Mouse (Mus musculus) mesoderm, embryonic 11.5 days (tissue): ENCODE measurements around the gene Cbfa2t3.
A peak's percentile ranks its signal among the peaks of the same experiment; 100 is the strongest.

Experiments
- DNase-seq: peaks from one replicate; pipeline ENCODE4 v3.0.0-alpha.2; 2012; ENCODE audit warnings: low read depth, low spot score

Gene Cbfa2t3

DNA sequence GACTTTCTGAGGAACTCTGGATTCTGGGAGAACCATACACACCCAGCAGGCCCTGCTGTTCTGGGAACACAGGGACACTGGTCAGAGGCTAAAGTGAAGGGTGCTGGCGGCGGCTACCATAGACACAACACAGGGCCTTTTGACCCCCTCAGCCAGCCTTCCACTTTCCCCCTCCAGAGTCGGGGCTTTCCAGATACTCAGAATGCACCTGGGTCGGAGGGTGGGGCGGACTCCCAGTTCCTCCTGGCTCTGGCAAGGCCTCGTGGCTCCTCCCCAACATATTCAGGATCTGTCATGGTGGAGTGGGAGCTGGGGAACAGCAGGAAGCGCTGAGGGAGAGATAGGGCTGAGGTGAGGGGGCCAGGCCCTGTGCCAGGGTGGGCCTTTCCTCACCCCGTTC, 6.8 kb downstream of the Cbfa2t3 start:
- DNase-seq: no peak

DNA sequence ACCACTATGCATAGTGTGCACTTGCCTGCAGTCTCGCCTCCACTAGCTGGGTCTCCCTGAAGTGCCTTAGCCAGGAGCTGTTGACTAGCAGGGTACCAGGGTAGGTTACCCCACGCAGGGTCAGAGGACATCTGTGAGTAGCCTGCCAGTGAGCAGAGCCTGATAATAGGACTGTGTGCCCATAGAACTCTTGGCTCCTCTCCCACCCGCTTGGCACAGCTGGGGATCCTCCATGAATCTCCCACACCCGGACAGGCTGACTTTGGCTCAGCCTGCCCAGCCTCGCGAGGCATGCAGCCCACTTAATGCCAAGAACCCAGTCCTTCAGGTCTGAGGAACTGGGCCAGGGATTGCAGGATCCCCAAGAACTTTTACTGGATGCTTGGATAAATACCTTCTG, 7.9 kb downstream of the Cbfa2t3 start:
- no peak for DNase-seq

DNA sequence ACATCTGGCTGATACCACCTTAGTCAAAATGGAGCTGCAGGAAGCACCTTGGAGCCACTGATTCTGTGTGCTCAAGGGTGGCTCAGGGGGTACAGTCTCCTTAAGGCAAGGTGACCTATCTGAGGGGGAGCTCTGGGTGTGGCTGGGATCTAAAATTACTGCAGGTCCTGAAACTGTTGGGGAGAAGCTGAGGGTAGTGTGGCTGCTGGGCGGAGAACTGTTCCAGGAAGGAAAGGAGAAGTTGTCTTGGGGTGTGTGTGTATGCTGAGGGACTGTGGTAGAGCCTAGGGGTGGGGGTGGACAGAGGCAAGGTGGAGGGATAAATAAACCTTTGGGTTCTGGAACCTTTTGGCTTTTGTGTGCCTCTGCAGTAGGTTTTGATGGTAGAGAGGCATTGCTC, 9.6 kb downstream of the Cbfa2t3 start:
- DNase-seq: no peak

DNA sequence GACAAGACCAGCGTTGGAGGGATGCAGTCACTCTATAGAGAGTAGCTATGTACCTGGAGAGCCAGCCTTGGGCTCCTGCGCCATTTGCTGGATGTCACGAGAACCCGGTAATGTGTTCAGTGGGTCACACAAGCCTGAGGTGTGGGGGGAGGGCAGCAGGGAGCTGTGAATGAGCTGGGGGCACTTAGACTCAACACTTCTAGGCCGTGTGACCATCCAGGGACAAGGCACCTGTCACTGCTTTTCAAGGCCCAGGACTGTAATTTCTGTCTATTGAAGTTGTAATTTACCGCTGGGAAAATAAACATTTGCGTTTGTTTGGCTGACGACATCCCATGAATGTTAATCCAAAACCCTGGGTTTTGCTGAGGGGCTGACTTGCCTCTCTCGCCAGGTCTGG, 12.0 kb downstream of the Cbfa2t3 start:
- DNase-seq: no peak

DNA sequence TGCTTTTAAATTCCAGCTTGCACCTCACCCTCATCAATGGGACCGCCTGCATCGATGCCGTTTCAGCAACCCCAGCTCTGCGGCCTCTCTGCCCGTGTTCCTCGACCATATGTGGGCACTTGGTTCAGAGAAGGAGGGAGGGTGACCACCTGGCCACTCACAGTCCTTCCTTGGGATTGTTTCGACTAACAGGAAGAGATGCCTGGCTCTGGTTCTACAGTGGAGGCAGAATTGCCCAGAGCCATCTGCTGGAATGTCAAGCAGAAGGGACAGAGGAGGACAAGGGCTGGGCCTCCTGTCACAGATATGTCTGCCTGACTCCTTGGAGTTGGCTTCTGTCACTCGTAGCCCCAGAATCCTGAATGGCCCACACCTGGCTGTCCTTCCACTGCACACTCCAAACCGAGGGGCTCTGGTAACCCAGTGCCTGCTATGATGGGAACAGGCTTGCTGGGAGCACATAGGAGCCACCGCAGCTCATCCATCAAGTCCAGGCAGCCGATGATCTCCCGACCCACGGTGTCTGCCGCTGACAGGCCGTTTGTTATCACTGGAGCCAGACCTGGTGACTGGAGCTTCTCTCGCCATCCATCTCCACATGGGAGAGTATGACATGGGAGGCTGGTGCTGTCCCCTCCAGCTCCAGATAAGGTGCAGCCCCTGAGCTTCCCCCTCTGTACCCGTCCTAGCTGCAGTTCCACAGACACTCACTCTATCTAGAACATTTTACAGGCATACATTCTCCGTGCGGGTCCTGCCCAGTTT, 13.6 kb downstream of the Cbfa2t3 start:
- no peak for DNase-seq

DNA sequence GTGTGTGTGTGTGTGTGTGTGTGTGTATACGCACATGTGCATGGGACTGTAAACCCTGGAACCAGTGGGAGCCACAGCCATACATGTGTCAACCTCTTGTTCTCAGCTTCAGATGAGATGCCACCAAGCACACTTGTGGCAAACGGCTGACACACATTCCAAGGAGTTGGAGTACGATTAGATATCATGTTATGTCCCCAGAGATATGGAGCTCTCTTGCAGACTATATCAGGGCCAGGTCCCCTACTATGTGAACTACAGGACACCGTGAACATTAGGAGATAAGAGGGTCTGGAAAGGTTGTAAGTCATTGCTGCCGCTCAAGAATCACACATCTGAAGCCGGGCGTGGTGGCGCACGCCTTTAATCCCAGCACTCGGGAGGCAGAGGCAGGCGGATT, 16.1 kb downstream of the Cbfa2t3 start:
- DNase-seq: no peak

DNA sequence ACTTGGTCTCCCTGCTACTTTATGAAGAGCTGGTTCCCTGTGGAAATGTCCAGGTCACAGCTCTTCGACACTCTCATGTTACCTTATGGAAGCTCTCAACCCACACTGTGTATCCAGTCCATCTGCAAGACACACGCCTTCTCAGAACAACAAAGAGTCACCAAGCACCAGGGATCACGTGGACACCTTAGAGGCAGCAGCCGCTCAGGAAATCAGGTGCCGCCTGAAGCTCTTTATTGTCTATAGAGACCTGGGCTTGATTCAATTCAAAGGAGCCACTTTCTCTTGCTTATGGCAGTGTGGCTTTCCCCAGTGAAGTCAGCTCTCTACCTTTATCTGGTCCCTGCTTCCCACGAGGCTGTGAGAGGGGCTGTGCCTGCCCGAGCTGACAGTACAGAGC, 18.7 kb downstream of the Cbfa2t3 start:
- no peak for DNase-seq

DNA sequence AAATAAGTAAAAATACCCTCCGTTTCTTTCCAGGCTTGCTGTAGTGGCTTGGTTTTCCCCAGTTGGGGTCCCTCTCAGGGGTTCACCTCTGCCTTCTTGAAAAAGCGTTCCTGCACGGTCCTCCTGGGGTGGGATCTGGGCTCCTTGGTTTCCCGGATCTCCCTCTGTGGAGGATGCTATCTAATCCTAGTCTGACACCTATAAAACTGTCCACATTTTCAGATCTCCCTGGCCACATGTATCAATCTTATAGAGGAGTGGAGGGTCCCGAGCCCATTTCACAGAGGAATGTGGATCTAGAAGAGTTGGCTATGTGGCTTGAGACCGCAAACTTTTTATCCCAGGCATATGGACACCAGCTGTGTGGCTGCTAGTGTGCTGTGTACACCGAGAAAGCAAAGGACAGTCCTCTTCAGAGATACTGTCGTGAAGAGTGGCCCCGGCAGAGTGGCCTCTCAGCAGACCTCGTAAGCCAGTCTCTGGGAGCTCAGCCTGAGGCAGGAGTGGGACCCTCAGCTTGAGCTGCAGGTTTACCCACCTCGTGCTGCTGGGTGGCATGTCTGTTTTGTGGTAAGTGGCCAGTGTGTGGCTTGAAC, 19.5 kb downstream of the Cbfa2t3 start:
- no peak for DNase-seq

DNA sequence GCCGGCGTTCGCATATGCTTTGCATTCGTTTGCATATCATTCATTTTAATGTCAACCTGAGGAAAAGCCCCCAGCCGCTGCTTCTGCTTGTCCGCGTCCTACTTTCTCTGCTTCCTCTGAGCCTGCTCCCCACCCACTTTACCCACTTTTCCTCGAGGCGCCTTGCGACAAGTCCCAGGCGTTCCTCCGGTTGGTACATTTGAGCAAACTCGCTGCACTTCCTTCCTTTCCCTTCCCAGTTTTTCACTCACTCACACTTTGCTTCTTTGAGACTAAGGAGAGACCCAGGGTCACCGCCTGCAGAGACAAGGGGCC, 20.1 kb downstream of the Cbfa2t3 start:
- no peak for DNase-seq

DNA sequence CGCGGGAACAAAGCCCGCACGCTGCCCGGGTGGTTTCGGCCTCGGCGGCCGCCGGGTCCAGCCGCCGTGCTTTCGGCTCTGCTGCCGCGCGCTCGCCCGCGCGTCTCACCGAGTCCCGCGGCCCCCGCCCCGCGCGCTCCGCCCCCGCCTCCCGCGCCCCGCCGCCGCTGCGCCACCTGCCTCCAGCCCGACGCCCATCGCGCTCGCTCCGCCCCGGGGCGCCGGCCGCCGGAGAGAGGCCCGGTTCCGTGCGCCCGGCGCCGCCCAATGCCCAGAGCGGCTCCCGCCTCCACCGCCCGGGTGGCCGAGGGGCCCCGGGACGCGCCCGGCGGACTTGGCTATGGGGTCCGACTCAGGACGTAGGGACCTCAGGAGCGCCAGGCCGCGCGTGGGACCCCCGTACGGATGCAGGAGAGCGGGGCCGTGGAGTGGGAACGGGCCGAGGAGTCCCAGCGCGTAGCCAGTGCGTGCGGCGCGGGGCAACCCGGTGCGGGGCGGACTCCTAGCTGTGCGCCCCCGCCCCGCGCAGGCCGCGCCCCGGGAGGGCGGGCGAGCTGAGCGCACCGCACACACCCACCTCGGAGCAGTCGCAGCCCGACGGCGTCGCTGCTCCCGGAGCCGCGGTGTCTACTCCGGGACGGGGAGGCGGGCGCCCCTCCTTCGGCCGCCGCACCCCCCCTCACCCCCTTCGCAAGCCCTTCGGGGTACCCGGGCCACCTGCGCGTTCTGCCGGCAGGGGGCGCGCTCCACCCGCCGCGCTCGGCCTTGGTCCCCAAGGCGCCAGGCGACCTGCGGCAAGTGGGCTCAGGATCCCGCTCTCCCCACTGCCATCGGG, 20.6 kb downstream of the Cbfa2t3 start:
- peak; percentile 75 for DNase-seq

DNA sequence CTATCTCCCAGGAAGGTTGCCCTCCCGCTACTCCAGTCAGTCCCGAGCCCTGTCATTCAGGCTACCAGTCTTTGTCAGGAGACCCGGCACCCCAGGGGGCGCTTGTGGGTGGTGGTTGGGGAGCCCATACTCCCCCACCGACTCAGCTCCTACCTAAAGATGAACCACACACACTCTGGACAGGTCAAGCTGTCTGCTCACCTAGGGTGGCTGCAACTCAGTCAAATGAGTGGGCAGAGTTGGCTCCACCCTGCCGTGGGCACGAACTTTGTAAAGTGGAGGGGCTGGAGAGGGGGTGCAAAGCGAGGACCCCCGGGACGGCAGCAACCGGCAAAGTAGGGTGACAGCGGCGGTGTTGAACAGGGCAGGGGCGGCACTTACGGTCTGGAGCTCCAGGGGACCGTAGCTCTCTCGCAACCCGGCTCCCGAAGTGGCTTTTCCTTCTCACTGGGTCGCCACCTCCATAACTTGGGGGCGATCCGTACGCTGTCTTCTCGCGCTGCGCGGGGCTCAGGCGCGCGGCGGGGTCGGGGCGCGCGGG, 21.4 kb downstream of the Cbfa2t3 start:
- no peak for DNase-seq

DNA sequence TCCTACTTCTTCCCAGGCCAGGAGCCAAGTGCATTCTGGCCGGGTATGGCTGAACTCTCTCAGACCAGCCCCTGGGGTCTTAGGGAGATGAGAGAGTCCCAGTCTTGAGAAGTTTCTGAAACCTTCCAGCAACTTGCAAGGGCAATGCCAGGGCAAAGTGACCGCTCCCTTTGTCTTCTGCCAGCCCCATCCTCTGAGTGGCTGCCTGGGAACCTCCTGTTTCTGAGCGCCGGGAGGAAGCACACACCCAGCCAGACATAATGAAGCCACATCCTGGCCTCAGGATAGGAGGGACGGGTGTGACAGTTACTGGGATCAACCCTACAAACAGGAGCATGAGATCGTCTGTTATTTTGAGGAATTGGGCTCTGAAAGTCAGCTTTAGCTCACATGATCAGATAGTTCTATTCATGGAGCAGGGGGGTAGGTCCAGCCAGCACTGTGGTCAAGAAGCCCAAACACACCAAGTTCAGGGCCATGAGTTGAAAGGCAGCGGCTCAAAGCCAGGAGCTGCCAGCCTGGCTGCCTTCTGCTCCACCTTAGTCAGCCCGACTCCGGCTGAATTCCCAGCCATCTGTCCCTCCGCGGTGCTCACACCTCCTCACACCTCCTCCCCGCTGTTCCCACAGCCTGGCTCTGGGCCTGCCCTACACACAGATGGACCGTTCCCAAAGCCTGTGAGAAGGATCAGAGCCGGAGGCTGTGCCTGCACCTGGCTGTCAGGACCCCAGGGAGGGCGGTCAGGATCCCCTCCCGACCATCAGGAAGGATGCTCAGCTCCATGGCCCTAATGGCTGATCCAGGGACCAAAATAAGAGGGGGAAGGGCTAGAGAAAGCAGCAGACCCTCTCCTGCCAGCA, 22.1 kb downstream of the Cbfa2t3 start:
- DNase-seq: no peak

DNA sequence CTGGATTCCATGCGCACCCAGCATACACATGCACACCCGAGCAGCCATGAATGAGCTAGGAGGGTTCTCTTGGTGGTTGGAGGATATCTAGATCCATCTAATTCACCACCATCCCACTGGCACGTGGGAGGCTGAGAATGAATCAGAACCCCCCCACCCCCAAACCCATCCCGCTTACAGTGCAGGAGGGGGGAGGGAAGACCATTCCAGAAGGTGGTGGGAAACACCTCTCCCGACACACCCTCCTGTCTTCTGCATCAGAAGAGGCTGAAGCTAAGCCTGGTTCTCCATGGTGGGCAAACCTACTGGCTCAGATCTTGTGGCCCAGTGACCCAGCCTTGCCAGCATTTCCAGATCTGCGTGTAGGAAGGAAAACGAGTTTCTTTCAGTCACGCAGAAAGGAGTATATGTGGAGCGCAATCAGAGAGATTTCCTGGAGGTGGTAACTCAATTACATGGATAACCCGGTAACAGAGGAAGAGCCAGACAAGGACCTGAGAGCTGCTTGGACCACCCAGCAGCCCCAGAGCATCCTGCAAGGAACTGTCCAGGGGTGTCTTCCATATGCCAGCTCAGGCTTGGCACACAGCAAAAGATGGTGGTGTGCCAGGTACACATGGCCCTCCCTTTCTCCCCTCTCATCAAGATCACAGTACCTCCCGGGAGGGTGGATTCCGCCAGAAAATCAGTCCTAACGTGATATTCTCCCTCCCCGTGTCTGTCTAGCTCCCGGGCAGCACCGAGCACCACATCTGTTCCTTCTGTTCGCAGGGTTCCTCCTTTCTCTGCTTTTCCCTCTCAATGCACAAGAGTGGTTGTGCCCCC, 23.1 kb downstream of the Cbfa2t3 start:
- no peak for DNase-seq

DNA sequence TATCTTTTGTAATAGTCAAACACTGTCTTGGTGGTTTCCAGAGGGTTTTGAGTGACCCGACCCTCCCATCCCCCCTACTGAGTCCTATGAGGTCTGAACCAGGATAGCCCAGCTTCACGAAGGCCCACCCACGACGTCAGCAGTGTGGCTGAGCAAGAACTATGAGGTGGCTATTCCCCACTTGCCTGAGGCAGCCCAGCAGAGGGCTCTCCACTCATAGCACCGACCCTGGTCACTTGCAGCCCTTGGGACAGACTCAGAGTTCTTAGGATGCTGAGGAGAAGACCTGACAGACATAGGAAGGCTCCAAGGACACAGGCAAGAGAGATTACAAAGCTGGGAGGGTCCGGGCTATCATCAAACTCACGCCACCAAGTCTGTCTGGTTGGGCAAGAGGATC, 23.9 kb downstream of the Cbfa2t3 start:
- no peak for DNase-seq

DNA sequence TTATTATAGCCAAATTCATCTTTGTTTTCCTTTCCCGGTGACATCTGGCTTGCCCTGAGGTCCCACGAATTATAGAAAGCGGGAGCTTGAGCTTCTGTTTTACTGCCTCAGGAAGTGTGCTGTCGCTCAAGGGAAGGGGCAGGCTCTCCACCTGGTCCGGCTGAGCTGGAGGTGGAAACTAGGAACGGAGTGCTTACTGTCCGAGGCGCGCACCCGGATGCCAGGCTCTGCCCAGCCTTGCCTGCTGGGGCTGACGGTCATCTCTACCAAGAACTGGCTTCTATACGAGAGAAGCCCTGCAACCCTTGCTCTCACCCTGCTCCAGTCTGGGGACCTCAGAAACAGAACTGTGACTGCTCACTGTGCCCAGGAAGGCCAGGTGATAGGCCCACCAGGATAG, 24.9 kb downstream of the Cbfa2t3 start:
- DNase-seq: no peak

DNA sequence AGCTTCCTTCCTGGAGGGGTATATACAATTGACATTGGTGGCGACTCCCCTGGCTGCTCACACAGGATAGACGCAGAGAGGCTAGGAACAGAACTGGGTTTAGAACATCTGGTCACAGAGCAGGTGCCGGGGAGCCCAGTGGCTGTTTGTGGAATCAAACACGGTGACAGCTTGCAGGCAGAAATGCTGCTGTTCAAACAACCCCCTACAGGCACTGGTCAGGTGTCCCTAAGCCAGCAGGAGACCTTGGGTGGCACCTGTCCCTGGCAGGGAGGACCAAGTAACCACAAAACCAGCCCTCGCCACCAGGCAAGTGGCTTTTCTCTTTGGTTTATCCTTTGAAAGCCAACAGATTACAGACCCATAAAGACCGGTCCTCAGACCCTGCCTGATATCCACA, 27.0 kb downstream of the Cbfa2t3 start:
- no peak for DNase-seq

DNA sequence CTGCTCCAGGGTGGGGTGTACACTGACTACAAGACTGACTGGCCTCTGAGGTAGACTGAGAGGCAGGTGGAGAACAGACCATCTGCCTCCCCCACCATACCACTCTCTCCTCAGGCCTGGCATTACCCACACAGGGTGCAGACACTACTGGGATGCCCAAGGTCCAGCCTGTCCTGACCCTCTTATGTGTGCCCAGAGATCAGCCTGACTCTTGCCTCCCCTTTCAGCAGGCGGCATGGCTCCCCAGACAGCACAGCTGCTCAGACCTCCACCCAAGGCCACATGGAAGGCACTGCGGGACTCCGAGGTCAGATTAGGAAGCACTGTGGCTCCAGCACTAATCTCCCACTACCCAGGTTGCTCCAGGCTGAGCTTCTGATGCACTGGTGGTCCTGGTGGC, 28.2 kb downstream of the Cbfa2t3 start:
- no peak for DNase-seq

DNA sequence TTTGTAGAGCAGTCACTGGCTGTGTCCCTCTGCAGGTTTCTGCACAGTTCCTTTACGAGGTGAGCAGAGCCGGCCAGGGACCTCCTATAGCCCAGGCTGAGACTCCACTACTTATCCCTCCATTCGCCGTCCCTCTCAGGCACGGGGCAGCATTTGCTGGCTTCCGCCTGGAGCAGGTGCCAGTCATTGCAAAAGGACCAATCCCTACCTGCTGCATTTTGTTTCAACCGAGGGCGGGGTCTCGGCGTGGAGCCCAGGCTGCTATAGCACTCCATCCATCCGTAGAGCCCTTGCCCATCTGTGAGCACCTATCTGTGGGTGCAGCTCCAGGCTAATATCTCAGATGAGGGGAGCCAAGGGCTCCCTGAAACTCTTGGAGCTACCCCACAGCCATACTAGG, 28.9 kb downstream of the Cbfa2t3 start:
- no peak for DNase-seq

DNA sequence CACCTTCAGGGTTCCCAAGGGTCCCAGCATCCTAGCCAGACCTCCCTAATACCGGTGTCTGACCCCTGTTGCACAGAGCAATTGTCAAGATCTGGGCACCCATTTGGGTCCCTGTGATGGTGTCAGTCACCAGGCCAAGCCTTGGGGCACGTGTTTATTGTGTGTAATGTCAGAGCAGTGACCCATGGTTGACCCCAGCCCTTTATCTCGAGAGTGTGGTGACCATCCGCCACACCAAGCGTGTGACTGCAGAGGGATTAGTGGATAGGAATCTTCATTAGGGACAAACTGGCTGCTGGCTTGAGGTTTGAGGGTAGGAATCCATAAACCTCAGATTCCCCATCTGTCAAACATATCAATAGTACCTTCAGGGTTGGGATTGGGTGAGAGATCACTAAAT, 29.5 kb downstream of the Cbfa2t3 start:
- no peak for DNase-seq

DNA sequence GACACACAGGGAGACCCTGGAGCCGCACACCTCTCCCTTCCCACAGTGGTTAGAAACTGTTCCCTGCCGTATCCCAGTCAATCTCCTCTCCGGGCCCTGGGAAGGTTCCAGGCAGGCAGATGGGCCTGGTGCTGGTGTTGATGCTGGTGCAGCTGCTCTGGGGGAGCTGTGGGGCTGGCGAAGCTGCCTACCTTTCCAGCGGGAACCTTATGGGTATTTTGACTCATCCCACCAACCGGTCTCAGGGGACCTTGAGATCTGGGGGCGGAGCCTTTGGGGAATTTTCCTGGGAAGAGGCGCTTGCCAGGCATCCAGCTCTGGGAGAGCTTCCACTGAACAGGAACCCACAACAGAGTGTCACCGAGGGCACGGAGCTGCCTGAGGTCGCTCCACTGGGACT, 31.1 kb downstream of the Cbfa2t3 start:
- DNase-seq: no peak

DNA sequence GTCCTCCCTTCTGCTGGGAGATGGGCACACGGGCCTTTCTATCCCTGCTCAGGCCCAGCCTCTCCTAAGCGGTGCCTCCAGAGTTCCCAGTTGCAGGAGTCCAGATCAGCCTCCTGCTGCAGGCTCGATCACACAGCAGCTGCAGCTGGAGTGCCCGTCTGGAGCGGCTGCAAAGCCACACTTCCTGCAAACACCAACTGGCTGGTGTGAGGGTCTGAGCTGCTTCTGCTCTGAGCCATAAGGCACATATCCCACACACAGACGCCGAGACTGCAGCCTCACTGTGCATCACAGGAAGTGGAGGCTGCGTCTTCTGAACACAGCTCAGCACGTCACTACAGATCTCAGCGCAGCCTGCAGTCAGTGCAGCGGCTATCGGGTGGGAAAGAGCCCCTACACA, 32.1 kb downstream of the Cbfa2t3 start:
- no peak for DNase-seq
